Mouse (Mus musculus) embryonic fibroblast, embryonic 13.5 days (primary cell): ENCODE results near the gene Fzd10.

ENCODE experiments used
- CTCF ChIP-seq: IDR thresholded peaks from 2 replicates; pipeline ENCODE4 v1.5.1; 2011; ENCODE audit warnings: mild to moderate bottlenecking, control low read depth, low read length, moderate library complexity, borderline replicate concordance; ENCODE audit not compliant: insufficient read depth
- POLR2A ChIP-seq: IDR thresholded peaks from 2 replicates; pipeline ENCODE4 v1.6.1; 2011; ENCODE audit warnings: low read depth, mild to moderate bottlenecking, control low read depth, low read length, moderate library complexity

GRCm38 (mm10) chr5:128596813-128597212 is 3.8 kb upstream of the Fzd10 start:
- TF ChIP-seq POLR2A (no peak), CTCF (no peak)
